Mouse (Mus musculus) 3134 (cell line): ENCODE measurements around the gene Nrsn2.
A peak's percentile ranks its signal among the peaks of the same experiment; 100 is the strongest.

Experiments used
- DNase-seq: peaks from one replicate; pipeline ENCODE4 v3.0.0-alpha.2; 2011; ENCODE audit warnings: low spot score; ENCODE audit not compliant: insufficient read length; ENCODE audit errors: extremely low read depth

Nrsn2 gene

DNA sequence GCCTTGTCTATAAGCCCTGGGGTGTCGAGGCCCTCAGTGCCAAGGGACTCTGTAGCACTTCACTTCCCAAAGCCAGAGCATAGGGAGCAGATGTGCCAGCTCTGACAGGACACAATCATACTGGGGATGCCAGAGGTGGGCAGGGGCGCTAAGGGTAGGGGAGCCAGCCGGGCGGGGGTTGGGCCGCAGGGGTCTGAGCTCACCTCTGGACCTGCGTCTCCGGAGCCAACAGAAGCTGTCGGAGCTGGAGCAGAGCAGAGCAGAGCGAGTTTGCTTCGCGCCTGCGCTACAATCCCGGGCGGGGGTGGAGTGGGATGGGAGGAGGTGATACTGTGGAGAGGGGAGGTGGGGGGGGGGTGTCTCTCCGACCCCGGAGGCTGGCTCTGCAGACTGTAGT, at the start of gene Nrsn2:
Gene Nrsn2 (minus strand): TSS at position 294 of the 397 bp plus-strand sequence.
- no peak for DNase-seq

- DNase-seq, result no peak
Measured at GRCm38 (mm10) chr2:152415786-152416185, 39.3 kb upstream of the Nrsn2 start.

- DNase-seq, result no peak
Measured at GRCm38 (mm10) chr2:152415287-152415686, 38.8 kb upstream of the Nrsn2 start, which contains the start of gene 6820408C15Rik. Gene 6820408C15Rik, plus strand, starts transcription at chr2:152415587.

DNA sequence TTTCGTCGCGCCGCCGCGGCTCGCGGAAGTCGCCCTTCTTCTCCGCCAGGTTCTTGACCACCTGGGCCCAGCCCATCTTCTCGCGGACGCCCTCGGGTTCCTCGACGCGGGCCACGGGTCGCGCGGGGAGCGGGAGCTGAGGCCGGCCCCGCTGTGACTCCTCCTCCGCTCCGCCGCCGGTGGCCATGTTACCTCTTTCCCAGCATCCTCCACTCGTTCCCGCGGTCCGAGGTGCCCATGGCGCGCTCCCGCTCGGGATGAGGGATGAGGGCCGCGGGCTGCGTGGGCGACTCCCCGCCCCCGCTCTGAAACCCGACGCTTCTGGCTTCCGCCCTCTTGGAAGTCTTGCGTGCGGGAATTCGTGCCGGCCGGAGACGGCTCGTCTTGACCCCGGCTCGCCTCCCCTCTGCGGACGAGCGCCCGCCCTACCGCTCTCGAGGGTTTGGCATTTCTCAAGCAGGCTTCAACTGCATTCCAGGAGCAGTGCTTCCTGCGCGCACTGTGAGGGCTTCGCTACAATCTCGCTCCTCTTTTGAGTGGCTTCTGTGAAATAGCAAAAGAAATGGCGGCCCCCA, 38.2 kb upstream of the Nrsn2 start, which contains the start of gene Zcchc3:
Gene Zcchc3 (minus strand): TSS at position 437 of the 575 bp plus-strand sequence.
- no peak for DNase-seq

DNA sequence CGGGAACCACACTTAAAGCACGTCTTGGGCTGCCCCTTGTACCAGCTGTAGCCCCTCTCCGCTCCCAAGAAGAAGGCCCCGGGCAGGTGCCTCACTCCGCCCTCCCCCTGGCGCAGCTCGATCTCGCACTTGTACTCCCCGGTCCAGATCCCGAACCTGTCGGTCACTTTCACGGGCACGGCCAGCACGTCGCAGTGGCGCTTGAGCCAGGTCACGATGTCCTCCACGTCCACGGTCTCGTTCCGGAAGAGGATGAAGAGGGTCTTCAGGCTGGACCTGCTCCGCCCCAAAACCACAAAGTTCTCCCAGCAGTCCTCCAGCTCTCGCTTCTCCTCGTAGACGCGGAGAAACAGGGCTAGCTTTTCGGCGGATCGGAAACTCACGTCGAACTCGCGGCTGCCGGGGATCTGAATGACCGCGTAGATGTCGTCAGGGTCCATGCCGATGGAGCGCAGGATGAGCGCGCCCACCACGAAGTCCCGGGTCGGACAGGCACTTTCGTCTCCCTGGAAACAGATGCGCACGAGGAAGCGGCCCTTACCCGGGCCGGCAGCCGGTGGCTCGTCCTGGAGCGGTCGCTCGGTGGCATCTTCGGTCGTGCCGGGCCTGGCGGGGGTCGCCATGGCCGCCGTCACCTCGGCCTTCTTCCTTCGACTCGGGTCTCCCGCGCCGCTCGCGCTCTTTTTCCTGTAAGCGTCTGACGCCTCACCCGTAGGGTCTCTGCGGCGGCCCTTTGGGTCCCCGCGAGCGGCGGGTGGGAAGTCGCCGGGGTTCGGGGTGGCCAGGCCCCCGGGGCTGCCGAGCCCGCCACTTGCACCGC, 37.5 kb upstream of the Nrsn2 start:
- no peak for DNase-seq

GRCm38 (mm10) chr2:152413158-152413764, 36.8 kb upstream of the Nrsn2 start:
- no peak for DNase-seq

- no peak for DNase-seq
Measured at GRCm38 (mm10) chr2:152412526-152413157, 36.2 kb upstream of the Nrsn2 start.

- no peak for DNase-seq
Measured at GRCm38 (mm10) chr2:152411471-152411870, 35.0 kb upstream of the Nrsn2 start.

GRCm38 (mm10) chr2:152410971-152411371, 34.5 kb upstream of the Nrsn2 start:
- no peak for DNase-seq

DNA sequence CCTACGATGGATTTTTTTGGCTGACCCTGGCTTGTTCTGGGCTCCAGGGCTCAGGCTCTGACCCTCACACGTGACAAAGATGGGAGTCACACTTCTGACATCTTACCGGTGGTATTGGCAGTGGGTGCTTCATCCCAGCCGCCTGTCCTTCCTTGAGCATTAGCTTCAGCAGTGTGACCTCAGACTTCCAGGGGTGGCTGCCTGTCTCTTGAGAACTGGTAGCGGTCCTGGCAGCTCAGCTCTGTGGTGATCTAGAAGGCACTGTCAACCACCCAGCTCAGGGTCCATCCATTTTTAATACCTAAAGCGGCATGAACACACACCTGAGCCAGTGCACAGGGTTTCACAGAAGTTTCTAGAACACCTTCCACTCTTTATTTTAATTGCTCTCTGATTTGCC, 33.3 kb upstream of the Nrsn2 start:
- no peak for DNase-seq

GRCm38 (mm10) chr2:152406126-152406525, 29.7 kb upstream of the Nrsn2 start:
- DNase-seq, result peak; percentile 91

- DNase-seq, result no peak
Measured at GRCm38 (mm10) chr2:152399122-152399542, 22.7 kb upstream of the Nrsn2 start.

DNA sequence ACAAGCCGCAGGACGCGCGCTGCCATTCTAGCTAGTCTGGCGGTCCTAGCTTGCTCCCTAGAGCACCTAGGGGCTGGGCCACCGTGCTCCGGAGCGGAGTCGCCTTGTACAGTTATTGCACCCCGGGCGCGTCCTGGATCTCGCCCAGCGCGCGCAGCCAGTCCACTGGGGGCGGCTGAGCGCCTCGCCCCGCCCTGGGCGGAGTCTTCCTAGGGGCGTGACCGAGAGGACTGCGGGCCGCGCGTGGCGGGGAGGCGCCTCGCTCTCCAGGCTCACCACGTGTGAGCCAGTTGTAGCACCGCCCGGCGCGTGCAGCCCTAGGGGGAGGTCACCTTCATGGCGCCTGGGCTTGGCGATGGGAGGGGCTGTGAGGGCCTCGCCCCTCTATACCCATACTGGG, 22.3 kb upstream of the Nrsn2 start:
- peak; percentile 95 for DNase-seq

DNA sequence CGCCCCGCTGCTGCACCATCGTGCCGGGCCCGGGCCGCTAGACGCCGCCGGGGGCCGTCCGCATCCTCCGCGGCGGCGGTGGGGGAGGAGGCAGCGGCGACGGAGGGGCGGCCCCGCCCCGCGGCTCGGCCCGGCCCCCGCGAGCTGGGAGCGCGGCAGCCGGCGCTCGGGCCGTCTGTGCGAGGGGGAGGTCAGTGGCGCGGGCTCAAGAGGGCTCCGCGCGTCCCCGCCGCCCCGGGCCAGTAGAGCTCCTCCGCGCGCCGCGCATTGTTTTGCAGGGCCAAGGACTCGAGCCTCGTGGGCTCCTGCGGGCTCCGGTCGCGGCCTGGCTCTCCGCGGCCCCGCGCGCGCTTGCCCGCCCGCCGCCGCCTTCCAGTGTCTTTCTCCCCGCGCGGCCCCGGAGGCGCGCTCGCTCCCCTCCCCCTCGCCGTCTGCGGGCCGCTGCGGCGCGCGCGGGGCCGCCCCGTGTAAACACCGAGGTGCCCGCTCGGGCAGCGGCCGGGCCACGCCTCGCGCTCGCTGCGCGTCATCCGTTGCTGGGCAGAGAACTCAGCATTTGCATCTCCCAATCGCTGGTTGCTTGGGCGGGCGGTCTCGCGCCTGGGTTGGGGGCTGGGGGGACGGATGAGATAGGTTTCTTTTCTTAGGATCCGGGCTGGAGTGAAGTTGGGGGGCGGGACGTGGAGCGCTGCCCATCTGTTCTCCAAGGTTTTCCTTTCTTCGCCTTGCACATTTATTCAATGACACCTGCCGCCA, 21.4 kb upstream of the Nrsn2 start, which contains the start of gene Sox12:
Gene Sox12 (minus strand): TSS at position 384 of the 756 bp plus-strand sequence.
- DNase-seq, result peak; percentile 94

- peak; percentile 91 for DNase-seq
Measured at GRCm38 (mm10) chr2:152397004-152397589, 20.7 kb upstream of the Nrsn2 start.

DNA sequence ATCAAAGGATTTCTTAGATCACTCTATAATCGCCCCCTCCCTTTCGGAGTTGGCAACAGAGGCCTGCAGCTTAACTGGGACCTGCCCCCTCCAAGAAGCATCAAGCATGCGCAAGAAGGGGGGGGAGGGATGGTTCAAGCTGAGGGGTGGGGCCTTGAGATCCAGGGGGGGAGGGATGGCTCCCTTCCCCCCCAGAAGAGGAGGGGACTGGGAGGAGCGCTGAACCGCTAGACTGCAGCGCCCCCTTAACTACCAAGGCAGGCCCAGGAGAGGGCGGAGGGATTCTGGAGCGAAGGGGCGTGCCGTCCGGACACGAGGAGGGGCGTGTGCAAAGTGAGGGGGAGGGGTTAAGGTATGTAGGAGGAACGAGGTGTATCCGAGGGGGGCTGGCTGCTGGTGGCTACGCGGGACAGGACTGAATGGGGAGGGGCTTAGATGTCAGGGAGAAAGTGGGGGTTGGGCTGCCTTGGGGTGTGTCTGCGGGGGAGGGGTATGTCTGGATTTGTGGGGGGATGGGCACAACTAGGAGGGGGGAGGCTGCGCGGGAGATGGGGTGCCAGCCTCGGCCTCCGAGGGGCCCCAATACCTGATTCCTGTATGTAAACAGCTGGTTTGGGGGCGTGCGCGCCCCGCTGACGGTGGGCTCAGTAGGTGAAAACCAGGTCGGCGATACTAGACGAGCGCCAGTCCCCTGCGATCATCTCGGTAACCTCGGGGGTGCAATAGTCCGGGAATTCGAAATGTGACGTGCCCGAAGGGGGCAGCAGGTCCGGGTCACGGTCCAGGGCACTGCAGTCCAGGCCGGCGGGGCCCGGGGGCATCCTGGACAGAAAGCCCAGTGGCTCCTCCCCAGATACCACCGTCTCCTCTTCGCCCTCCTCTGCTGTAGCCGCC, 19.9 kb upstream of the Nrsn2 start:
- DNase-seq, result peak; percentile 90

GRCm38 (mm10) chr2:152395271-152395920, 19.0 kb upstream of the Nrsn2 start:
- no peak for DNase-seq

GRCm38 (mm10) chr2:152393225-152394017, 17.0 kb upstream of the Nrsn2 start:
- DNase-seq, result no peak
